Mouse (Mus musculus) kidney, postnatal 0 days (tissue): ENCODE results near the gene Olfr902. TPM values are rescaled to one million over a fixed set of nuclear protein-coding genes. Genes with fewer than 3 reads are reported as not detected.

ENCODE experiments used
- ATAC-seq: fragments of 200-750 bp; cut with Nextera tagmentation; replicated peaks from 2 replicates; pipeline ENCODE4 v1.8.0; 2017; ENCODE audit warnings: low read depth, moderate number of reproducible peaks, moderate TSS enrichment, moderate library complexity; ENCODE audit not compliant: low FRiP score
- DNase-seq: peaks from one replicate; pipeline ENCODE4 v3.0.0-alpha.2; 2016; ENCODE audit warnings: low spot score
- H3K27ac ChIP-seq: fragments of 300-500 bp; sonication (generic); 2 replicates; pipeline ENCODE4 v1.5.1; 2014; ENCODE audit warnings: mild to moderate bottlenecking
- H3K27me3 ChIP-seq: fragments of 300-500 bp; sonication (generic); 2 replicates; pipeline ENCODE4 v1.6.1; 2014; ENCODE audit warnings: low read length, mixed read lengths; ENCODE audit not compliant: insufficient read depth
- H3K36me3 ChIP-seq: fragments of 300-500 bp; sonication (generic); 2 replicates; pipeline ENCODE4 v1.6.1; 2014; ENCODE audit warnings: low read length, mixed read lengths; ENCODE audit not compliant: insufficient read depth
- H3K4me1 ChIP-seq: fragments of 300-500 bp; sonication (generic); replicated peaks from 2 replicates; pipeline ENCODE4 v1.6.1; 2014; ENCODE audit warnings: antibody characterized with exemption, low read length, mixed read lengths; ENCODE audit not compliant: insufficient read depth
- H3K4me2 ChIP-seq: fragments of 300-500 bp; sonication (generic); 2 replicates; pipeline ENCODE4 v1.6.1; 2014; ENCODE audit warnings: mild to moderate bottlenecking, low read length, moderate library complexity, mixed read lengths
- H3K4me3 ChIP-seq: fragments of 300-500 bp; sonication (generic); replicated peaks from 2 replicates; pipeline ENCODE4 v1.5.1; 2014; ENCODE audit warnings: low read depth, low read length
- H3K9ac ChIP-seq: fragments of 300-500 bp; sonication (generic); 2 replicates; pipeline ENCODE4 v1.6.1; 2014; ENCODE audit warnings: low read depth, low read length
- H3K9me3 ChIP-seq: fragments of 300-500 bp; sonication (generic); replicated peaks from 2 replicates; pipeline ENCODE4 v1.6.1; 2016; ENCODE audit warnings: low read length, inconsistent platforms, mixed read lengths
- CTCF ChIP-seq: IDR thresholded peaks from 2 replicates; pipeline ENCODE4 v1.5.1; 2016; ENCODE audit warnings: antibody characterized with exemption, low read depth, mild to moderate bottlenecking, moderate library complexity
- WGBS: fragments of 180-500 bp; shearing (Covaris S2); extraction: QIAGEN DNeasy Blood & Tissue Kit; methylation state at CpG from one replicate; pipeline ENCODE4 v1.1.7; 2014; 5-methylcytosine and 5-hydroxymethylcytosine counted together
- polyA plus RNA-seq: library from polyadenylated mRNA; unstranded; fragments of >200 nt; fragmentation: Nextera tagmentation; extraction: Ambion mirVana; gene quantifications from 2 replicates; pipeline ENCODE4 v1.2.1, GENCODE M21; 2015

The Olfr902 gene
- polyA plus RNA-seq, 1 experiment from 2014 or later: not detected

DNA sequence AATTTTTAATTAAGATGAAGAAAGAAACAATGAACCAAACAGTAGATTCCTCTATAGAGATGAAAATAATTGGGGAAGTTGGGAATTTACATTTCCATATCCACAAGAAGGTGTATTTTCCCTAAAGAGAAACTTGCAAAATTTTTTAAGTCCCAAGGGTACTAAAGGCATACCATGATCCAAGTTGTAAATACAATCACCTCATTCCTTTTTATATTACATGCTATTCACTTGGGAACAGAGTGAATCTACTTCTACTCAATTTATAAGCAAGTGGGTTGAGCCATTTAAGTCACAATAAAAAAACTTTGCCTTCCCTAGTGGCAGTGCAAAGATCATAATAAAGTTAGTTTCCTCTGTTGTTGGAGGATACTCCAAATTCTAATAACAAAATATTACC is 15.4 kb downstream of the Olfr902 start, which contains the start of gene Olfr904:
TSS of gene Olfr904 (plus strand) at position 301 of the 400 bp plus-strand sequence.
- Histone ChIP-seq H3K9me3 (no peaks in the 10 kb centered on the region), H3K4me3 (no peak within 1 kb of the TSS), H3K36me3 (no peaks in the 10 kb centered on the region), H3K27me3 (no peaks in the 10 kb centered on the region), H3K9ac (no peak within 1 kb of the TSS), H3K4me2 (no peak within 1 kb of the TSS), H3K4me1 (no peaks in the 10 kb centered on the region), H3K27ac (no peak within 1 kb of the TSS)
- ATAC-seq (no peak), DNase-seq (no peak)
- TF ChIP-seq CTCF: no peak

DNA sequence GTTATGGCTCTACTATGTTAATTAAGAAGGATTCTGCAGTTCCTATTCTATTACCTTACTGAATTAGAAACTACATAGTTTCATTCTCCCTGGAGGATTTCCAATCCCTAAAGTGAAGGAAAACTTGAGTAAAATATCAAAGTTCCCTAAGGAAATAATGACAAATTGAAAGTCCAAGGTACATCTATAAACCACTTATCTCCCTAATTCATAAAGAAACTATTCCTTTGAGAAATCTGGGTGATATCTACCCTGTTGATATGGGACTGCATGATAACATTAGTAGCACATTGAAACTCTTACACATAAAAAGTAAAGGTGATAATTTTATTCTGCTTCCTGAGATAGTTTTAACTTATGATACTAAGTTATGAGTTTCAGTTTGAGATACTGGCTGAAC is 23.4 kb downstream of the Olfr902 start, which contains the start of gene Olfr905:
TSS of gene Olfr905 (plus strand) at position 301 of the 400 bp plus-strand sequence.
- no peak within 1 kb of the TSS for H3K4me3 ChIP-seq
- no peak for TF ChIP-seq CTCF
- H3K4me2 ChIP-seq: no peak within 1 kb of the TSS
- no peak within 1 kb of the TSS for H3K27ac ChIP-seq
- H3K4me1 ChIP-seq: no peaks in the 10 kb centered on the region
- no peaks in the 10 kb centered on the region for H3K27me3 ChIP-seq
- ATAC-seq (no peak), DNase-seq (no peak)
- H3K9me3 ChIP-seq: no peaks in the 10 kb centered on the region
- no peak within 1 kb of the TSS for H3K9ac ChIP-seq
- no peaks in the 10 kb centered on the region for H3K36me3 ChIP-seq

DNA sequence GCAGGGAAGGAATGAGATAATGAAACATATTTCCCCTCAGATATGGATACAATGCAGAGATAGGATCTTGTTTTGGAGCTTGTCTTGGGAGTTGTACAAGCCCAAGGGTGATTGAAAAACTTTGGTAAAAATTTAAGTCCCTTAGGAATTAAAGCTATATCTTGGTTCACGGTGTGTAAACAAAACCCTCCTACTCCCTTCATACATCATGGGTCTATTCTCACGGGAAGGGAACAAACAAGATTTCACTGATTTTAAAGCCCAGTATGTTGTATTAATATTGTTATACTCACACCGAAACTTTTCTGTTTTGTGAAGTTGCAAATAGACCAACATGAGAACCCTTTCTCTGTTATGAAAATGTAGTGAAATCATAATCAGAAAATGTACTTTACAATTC is 39.3 kb downstream of the Olfr902 start, which contains the start of gene Olfr906:
TSS of gene Olfr906 (plus strand) at position 301 of the 400 bp plus-strand sequence.
- ATAC-seq: no peak
- 77% methylated on average over 3 of the region's 3 CpGs for WGBS
- H3K27ac ChIP-seq: no peak within 1 kb of the TSS
- DNase-seq: no peak
- no peaks in the 10 kb centered on the region for H3K9me3 ChIP-seq
- H3K36me3 ChIP-seq: no peaks in the 10 kb centered on the region
- H3K4me3 ChIP-seq: no peak within 1 kb of the TSS
- no peak within 1 kb of the TSS for H3K9ac ChIP-seq
- no peak within 1 kb of the TSS for H3K4me2 ChIP-seq
- no peaks in the 10 kb centered on the region for H3K27me3 ChIP-seq
- no peak for TF ChIP-seq CTCF
- no peaks in the 10 kb centered on the region for H3K4me1 ChIP-seq

DNA sequence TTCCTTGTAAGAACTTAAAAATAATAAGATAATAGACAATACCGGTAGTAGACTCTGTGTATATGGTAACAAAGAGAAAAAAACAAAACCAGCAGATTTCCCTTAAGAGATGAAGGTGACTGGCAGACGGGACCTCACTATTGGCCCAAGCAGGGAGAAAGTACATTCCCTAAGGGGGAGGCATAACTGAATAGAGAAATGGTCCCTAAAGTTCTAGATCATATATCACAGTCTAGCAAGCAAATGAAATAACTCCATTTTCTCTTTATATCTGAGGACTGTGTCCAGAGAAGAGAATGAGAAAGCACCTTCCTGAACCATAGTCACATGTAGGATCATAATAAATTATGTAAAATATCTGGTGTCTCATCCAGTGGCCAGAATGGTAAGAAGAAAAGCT is 48.0 kb downstream of the Olfr902 start, which contains the start of gene Olfr907:
TSS of gene Olfr907 (plus strand) at position 301 of the 400 bp plus-strand sequence.
- no peak for ATAC-seq
- Histone ChIP-seq H3K9me3 (no peaks in the 10 kb centered on the region), H3K27me3 (no peaks in the 10 kb centered on the region), H3K9ac (no peak within 1 kb of the TSS), H3K4me1 (no peaks in the 10 kb centered on the region), H3K4me3 (no peak within 1 kb of the TSS), H3K27ac (no peak within 1 kb of the TSS), H3K36me3 (no peaks in the 10 kb centered on the region), H3K4me2 (no peak within 1 kb of the TSS)
- 77% methylated on average over 2 of the region's 2 CpGs for WGBS
- no peak for DNase-seq
- TF ChIP-seq CTCF: no peak

Other genes starting within 250 kb of the Olfr902 start
- not detected in 2 replicates for gene Olfr893, start 239.3 kb upstream of the Olfr902 start, polyA plus RNA-seq
- not detected in 2 replicates for gene Olfr894, start 229.6 kb upstream of the Olfr902 start, polyA plus RNA-seq
- gene Olfr143, start 194.9 kb upstream of the Olfr902 start, polyA plus RNA-seq: not detected in 2 replicates
- gene Olfr895, start 179.8 kb upstream of the Olfr902 start, polyA plus RNA-seq: not detected in 2 replicates
- gene Olfr896-ps1, start 156.5 kb upstream of the Olfr902 start, polyA plus RNA-seq: not detected in 2 replicates
- gene Olfr25, start 118.6 kb upstream of the Olfr902 start, polyA plus RNA-seq: not detected in 2 replicates
- not detected in 2 replicates for gene Olfr898, start 99.2 kb upstream of the Olfr902 start, polyA plus RNA-seq
- not detected in 2 replicates for gene Olfr250, start 80.8 kb upstream of the Olfr902 start, polyA plus RNA-seq
- not detected in 2 replicates for gene Olfr251, start 70.6 kb upstream of the Olfr902 start, polyA plus RNA-seq
- not detected in 2 replicates for gene Olfr147, start 46.0 kb upstream of the Olfr902 start, polyA plus RNA-seq
- gene Olfr901, start 18.2 kb upstream of the Olfr902 start, polyA plus RNA-seq: not detected in 2 replicates
- not detected in 2 replicates for gene Olfr904, start 15.5 kb downstream of the Olfr902 start, polyA plus RNA-seq
- gene Olfr905, start 23.5 kb downstream of the Olfr902 start, polyA plus RNA-seq: not detected in 2 replicates
- not detected in 2 replicates for gene Olfr906, start 39.4 kb downstream of the Olfr902 start, polyA plus RNA-seq
- gene Olfr907, start 48.1 kb downstream of the Olfr902 start, polyA plus RNA-seq: not detected in 2 replicates
- not detected in 2 replicates for gene Olfr911-ps1, start 73.9 kb downstream of the Olfr902 start, polyA plus RNA-seq
- gene Olfr910, start 90.2 kb downstream of the Olfr902 start, polyA plus RNA-seq: not detected in 2 replicates
- gene Olfr912, start 132.5 kb downstream of the Olfr902 start, polyA plus RNA-seq: not detected in 2 replicates
- not detected in 2 replicates for gene Olfr913, start 145.1 kb downstream of the Olfr902 start, polyA plus RNA-seq
- gene Olfr914, start 157.4 kb downstream of the Olfr902 start, polyA plus RNA-seq: not detected in 2 replicates
- gene Olfr916, start 212.2 kb downstream of the Olfr902 start, polyA plus RNA-seq: not detected in 2 replicates
- gene Olfr917, start 218.2 kb downstream of the Olfr902 start, polyA plus RNA-seq: not detected in 2 replicates
- gene Olfr918, start 226.9 kb downstream of the Olfr902 start, polyA plus RNA-seq: not detected in 2 replicates